Mouse (Mus musculus): ENCODE measurements around the gene Zic3.

Zic3 gene

DNA sequence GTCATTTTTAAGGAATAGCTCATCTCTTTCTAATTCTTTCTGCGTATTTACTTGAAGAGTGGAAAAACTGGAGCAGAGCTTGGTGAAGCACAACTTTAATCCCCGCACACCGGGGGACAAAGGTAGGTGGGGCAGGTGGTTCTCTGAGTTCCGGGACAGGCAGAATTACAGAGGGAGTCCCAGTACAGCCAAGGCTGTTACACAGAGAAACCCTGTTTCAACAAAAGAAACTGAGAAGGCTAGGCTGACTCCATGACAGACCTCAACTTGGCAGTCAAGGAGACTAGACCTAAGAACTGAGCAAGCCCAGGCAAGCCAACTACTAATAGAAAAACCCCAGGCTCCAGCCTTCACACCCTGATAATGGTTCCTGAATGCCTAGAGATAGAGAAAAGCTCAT is 20.0 kb downstream of the Zic3 start:
- DNase-seq (ENCODE audit: low read depth), result no peak

Data from naive thymus-derived CD4-positive, alpha-beta T cell, adult 2 months (primary cell).